Mouse (Mus musculus) spleen, adult 2 months (tissue): ENCODE data around the gene Sphk1.

Source experiments
- CTCF ChIP-seq: fragments of 200-500 bp; IDR thresholded peaks from 2 replicates; pipeline ENCODE4 v1.5.1; 2011; ENCODE audit warnings: mild to moderate bottlenecking, inconsistent platforms; ENCODE audit not compliant: insufficient read depth, insufficient read length, insufficient replicate concordance; ENCODE audit errors: extremely low read depth
- POLR2A ChIP-seq: fragments of 200-500 bp; IDR thresholded peaks from 2 replicates; pipeline ENCODE4 v1.6.1; 2011; ENCODE audit warnings: low read depth, low read length, inconsistent platforms

DNA sequence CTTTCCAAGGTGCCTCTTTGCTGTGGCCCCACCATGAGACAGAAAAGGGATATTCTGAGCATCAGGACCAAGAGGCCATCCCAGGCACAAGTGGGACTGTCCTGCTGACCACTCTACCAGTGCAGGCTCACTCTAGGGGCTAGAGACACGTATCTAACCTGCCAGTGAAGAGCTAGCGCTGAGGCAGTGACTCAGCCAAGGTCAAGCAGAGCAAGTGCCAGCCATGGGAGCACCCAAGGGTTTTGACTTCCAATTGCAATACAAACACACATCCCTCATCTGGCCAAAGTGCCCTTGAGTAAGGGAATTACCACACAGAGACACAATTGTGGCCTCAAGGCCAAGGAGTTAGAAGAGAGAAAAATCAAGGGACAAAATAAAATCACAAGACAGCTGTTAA is 44.7 kb downstream of the Sphk1 start:
- TF ChIP-seq CTCF (no peak), POLR2A (no peak)
